Mouse (Mus musculus) ovary, postnatal 14 days (tissue): ENCODE results near the gene Epb41l5.

Experiments
- DNase-seq: peaks from one replicate; pipeline ENCODE4 v3.0.0; 2022; ENCODE audit warnings: low spot score

Epb41l5 gene

DNA sequence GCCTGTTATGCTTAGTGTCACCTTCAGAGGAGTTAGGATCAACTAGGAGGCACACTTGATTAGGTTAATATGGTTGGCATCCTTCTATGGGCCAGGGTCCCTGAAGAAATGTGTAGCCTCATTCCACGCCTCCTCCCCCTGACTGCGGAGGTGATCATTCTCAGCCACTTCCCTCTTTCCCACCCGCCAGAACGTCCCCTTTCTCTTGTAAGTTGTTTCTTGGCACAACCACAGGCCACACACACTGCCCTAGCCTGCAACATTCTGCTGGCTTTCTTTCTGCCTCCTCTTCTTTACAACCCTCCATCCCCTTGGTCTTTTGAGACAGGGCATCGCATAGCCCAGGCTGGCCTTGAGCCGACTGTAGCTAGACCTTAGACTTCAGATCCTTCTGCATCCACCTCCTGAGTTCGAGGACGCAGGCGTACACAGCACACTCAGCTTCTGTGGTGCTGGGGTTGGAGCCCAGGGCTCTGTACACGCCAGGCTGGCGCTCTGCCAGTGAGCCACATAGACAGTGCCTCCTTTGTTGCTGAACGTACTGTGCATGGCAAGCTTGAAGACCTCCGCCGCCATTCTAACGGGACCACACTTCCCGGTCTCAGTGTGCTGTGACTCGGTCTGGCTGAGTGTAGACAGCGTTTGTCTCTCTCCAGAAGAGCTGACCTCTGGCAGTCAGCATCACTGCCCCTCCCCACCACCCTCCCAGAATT lies 115.6 kb downstream of the Epb41l5 start:
- no peak for DNase-seq

DNA sequence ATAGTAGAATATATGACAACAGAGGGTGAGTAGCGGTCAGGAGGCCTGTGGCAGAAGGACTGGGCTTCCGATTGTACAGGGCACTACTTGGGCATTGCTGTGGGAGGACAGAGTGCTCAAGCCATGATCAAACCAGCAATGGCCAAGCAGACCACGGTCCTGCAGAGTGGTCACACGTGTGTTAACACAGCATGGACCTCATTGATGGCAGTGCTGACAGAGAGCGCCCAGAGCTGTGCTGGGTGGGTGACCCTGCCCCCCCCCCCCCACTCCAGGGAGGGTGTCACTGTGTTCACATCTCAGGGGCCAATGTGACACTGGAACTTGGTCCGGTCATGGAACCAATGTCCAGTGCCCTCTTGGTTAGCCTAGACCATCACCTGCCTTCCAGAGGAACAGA lies 116.6 kb downstream of the Epb41l5 start:
- no peak for DNase-seq

DNA sequence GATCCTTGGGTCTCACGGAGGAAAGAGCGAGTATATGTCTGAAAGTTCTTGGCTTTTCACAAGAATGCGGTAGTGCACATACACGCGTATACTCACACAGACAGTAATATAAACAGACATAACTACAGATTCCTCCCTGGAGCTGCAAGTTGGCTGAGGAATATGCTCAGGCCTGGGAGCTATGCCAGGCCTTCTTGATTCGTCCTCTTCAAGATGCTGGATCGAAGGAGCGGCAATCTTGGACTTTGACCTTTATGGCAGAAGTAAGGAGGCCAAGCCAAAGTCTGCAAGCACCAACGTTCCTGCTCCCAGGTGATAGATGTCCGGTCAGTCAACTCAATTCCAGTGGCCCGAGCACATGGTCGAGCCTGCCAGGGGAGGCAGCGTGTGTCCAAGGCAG lies 117.9 kb downstream of the Epb41l5 start:
- DNase-seq = no peak

DNA sequence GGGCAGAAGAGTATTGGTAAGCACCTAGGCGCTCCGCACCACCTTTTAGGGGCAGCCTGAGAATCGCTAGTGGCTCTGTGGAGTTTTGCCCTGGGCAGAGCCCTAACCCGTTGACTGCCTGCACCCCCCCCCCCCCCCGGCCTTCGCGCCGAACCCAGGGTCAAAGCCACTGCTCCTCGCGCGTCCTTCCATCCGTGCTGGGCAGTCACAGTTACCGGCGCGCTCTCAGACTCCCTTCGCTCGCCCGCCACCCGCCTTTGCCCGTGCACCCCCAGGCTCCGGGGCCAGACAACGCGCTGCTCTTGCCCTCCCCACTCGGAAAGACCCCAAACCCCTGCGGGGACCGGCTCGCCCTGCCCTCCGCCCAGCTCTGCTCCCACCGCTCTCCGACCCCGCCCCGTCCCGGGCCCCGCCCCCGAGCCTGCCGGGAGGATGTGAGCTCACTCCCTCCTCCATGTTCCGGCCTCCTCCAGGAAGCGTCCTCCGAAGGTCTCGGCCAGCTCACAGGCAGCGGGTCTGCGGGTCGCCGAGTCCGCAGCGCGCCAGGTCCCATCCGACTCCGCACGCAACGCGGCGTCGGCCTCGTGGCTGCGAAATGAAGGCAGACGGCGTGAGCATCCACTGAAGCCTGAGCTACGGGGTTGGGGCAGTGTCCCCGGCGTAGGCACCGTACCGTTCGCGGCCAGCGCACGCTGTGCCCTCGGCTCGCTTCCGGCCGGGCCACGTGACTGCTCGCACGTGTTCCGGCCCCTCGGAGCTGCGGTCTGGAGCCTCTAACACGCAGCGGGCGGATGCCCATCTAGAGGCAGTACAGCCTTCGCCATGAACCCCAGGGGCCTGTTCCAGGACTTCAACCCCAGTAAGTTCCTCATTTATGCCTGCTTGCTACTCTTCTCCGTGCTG lies 122.9 kb downstream of the Epb41l5 start, which contains the start of gene Tmem185b:
TSS of gene Tmem185b (plus strand) at position 472 of the 903 bp plus-strand sequence.
- DNase-seq = peak; percentile 91

DNA sequence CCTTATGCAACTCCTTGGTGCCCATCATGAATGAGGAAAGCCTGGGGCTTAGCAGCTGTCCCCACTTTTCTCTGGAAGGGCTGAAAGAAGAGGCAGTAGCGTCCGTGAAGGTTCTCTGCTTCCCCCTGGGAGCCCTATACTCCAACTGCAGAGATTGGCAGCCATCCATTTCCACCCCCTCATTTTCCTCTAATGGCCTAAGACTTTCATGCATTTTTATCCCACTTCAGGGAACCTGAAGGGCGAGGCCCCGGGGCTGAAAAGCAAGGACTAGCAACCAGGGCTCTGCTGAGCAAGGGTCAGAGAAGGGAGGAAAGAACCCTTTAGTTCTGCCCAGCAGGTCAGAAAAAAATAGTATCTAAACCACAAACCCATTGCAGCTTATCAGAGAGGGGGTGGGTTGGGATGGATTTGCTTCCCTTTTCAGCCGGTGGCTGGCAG lies 123.8 kb downstream of the Epb41l5 start:
- peak; percentile 33 for DNase-seq

DNA sequence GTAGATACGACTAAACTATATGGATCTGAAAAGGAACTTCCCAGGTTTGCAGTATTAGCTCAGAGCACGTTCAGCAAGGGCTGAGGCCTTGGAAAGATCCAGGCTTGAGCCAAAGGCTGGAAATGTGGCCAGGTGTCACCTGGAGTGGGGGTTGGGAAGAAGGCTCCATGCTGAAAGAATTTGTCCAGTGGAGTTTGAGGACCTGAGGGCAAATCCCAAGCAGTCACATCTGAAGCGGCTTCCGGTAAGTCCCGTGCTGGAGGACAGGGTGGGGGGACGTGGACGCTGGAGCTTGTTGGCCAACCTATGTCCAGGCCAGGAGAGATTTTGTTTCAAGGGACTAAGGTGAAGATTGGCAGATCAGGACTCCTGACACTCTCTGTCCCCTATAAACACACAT lies 125.0 kb downstream of the Epb41l5 start:
- no peak for DNase-seq

DNA sequence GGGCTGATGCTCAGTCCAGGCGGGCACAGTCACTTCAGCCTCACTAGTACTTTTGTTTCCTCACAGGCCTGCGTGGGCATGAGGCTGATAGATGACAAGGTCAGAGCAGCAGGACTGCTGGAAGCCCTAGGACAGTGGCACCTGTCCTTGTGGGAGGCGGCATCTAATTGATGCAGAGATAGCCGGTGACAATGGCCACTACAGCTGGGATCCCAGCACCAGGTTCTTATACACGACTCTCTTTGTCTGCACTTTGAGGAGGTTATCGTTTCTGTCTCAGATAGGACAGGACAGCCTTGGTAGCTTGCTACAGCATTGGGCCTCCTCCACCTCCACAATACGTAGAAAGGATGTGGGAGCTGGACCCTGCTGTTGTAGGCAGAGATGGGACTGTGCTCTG lies 125.4 kb downstream of the Epb41l5 start:
- DNase-seq = no peak

DNA sequence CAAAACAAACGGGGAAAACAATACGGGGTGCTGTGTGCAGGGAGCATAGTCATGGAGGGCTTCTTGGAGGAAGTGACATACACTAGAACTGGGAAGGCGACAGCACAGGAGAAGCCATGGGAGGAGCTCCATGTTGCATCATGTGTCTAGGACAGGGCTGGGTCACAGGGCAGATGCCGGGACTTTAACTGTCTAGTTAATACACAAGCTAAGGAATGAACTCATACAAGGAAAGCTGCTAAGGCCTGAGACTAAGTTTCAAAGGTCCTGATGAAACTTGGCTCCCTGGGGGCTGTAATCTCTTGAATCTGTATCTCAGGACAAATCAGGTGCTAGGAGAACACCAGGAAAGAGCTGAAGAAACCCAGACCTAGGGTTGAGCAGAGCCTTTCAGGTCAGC lies 126.1 kb downstream of the Epb41l5 start:
- DNase-seq = no peak

DNA sequence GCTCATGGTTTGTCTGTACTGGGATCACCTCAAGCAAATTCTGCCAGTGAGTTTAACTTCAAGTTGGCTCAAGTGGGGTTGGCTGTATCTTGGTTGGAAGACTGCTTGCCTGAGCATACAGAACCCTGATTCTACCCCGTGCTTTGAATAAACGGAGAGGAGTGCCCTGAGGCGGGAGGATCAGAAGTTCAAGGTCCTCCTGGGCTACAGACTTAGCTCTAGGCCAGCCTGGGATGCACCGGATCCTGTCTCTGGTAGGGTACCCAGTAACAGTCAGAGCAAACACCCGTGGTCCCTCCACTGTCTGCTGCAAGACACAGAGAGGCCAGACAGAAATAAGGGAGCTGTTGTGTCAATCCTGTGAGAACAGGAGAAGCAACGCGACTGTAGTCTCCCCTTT lies 127.1 kb downstream of the Epb41l5 start:
- no peak for DNase-seq

DNA sequence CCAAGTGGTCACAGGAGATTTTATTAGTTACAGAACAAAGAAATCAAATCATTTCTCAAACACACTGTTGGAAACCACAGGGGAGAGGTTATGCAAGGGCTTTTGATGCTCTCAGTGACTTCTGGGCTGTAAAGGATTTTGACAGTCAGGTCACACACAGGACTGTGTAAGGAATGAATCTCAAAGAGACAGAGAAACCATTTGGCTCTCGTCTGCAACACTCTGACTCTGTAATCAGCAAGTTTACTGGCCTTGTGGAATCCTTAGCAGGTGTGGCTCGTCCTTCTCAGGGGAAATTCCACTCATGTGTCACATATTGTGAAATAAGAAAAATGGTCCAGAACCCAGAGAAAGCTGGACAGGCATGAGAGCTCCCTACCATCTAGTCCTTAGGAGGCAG lies 127.8 kb downstream of the Epb41l5 start:
- no peak for DNase-seq

DNA sequence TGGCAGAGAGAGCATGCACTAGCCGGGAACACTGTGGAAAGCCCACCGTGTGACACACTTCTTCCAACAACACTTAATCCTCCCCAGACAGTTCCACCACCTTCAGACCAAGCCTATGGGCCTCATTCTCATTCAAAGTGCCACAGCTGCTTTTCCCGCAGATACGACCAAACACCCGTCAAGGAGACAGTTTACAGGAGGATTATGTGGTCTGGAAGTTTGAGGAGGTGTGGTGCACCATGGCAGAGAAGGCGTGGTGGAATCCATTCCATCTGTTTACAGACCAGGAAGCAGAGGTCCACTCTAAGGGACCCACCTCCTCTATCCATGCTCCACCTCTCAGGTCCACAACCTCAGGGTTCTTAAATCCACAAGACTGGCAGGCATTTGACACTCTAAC lies 129.5 kb downstream of the Epb41l5 start:
- no peak for DNase-seq

DNA sequence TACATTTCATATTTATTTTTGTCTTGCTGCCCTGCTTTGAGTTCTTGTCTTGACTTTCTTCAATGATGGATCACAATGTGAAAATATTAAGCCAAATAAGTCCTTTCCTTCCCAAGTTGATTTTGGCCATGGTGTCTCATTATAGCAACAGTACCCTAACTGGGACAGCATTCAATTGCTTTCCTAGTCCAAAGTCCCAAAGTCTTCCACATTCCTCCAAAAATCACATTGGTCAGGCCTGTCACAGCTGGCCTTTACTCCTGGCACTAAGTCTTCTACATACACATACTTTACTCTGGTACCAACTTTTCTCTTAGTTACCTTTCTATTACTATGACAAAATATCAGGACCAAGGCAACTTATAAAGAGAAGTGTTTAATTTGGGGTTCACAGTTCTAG lies 130.0 kb downstream of the Epb41l5 start:
- no peak for DNase-seq

DNA sequence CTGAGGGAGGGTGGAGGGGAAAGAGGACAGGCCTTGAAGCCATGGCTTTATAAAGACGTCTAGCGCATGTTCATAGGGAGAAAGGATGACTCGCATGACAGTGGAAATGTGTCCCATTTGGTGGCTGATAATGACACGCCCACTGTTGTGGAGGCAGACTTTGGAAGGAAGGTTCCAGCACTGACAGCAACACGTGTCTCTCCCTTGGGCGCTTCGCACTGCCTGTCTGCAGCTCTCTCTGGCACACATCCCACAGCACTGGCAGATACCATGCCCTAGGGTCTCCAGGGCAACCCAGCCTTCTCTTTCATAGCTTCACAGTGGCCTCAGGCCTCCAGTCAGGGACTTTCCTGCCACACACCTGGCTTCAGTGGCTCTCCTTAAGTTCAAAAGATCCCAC lies 130.7 kb downstream of the Epb41l5 start:
- no peak for DNase-seq

DNA sequence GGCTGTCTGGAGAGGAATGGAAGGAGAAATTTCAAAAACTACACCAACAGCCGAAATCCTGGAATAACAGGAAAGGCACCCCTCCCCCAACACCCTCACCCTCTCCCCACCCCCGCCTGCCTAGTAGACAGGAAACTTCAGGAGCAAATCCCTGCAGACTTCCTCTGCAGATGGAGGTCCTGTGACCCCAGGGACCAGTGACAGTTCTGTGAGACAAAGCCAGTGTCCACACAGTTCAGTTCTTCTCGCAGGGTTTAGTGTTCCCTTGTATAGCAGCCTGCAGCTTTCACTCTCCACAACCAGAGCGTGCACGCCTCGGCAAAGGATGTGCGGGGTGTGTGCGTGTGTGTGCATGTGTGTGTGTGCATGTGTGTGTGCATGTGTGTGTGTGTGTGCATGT lies 137.9 kb downstream of the Epb41l5 start:
- DNase-seq = no peak

DNA sequence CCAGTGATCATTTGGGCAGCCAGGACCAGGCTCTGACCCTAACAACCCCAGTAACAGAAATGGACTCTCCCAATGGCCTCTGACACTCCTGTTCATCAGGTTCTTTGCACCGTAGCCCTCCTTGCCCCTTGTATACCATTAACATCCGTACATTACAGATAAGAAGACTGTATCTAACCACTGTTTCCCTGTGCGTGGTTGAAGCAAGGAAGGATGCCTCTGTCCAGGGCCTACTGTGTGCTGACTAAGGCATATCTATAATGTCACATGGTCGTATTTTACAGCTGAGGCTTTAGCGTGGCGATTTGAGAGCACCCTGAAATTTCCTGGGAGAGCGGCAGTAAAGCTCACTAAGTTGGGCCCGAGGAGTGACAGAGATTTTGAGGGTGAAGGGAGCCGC lies 138.4 kb downstream of the Epb41l5 start:
- no peak for DNase-seq

DNA sequence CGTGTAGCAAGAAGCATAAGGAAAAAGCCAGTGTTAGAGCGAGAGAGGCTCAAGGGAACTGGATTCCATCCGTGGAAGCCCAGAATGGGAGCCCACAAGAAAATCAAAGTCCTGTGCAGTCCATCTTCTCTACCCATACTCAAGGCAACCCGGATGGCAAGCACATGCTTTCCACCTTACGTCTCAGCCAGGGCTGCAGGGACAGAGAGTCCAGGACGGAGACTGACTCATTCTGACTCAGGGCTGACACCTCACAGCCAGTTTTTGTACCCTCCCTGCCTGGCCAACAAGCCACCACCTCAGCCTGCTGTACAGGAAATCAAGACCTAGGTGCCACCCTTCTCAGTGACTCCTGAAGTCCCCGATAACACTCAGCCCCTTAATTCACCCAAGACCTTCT lies 139.3 kb downstream of the Epb41l5 start:
- DNase-seq = no peak

DNA sequence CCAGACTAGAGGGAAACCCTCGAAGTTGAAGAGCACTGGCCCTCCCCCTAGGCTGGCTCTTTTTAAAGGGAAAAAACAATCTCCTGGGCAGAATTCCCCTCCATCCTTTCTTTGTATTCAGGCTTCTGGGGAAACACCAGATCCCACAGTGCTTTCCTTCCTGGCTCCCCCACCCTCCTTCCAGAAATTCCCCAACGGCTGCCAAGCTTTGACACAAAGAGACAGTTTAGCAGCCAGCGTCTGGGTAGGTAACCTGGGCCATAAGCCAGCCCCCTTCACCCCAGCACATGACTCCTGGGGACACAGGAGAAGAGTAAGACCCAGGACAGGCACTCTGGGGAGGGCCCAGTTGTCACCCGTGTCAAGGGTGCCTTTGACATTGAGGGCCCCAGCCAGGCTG lies 140.3 kb downstream of the Epb41l5 start:
- no peak for DNase-seq

DNA sequence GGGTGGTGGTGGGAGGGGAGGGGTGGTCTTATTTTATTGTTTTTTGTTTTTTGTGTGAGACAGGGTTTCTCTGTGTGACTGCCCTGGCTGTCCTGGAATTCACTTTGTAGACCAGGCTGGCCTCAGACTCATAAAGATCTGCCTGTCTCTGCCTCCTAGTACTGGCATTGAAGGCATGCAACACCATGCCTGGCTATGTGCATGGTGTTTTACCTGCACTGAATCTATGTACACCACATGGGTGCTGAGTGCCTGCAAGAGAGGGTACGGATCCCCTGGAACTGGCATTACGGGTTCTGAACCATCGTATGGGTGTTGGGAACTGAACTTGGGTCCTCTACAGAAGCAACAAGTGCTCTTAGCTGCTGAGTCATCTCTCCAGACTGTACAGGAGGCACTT lies 142.8 kb downstream of the Epb41l5 start:
- DNase-seq = no peak

DNA sequence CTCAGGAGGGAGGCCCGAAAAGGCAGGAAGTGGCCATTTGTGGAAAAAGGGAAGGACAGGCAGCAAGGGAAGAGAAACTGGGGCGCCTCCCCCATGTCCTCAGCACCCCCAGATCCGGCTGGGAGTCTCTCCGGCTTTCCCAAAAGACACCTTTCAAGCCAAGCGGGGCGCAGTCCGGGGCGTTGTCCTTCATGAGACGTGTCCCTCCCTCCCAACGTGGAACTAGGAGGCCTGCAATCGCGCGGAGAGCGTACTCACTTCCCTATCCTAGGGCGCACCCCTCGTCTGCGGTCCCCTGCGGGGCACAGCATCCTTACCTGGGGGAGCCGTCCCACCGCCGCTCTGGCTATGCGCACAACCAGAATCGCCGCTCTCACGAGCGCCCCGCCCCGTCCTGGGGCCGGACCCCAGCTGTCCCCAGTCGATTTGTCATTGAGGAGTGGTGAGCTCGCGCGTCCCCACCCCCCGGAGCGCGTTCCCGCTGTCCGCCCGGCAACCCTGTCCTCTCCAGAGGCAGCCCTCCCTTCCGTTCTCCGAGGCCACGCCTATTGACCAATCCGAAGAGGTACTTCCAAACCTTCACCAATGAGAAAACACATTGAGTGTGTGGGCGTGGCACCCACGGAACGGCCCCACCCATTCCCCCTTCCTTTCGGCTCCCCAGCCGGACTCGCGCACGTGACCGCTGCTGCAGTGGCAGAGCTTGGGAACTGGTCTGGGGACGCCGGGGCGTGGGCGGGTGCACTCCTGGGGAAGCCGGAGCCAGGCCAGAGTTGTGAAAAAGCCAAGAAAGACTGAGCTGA lies 144.3 kb downstream of the Epb41l5 start, which contains the start of gene Ralb:
TSS of gene Ralb (minus strand) at position 535 of the 803 bp plus-strand sequence.
- peak; percentile 89 for DNase-seq

DNA sequence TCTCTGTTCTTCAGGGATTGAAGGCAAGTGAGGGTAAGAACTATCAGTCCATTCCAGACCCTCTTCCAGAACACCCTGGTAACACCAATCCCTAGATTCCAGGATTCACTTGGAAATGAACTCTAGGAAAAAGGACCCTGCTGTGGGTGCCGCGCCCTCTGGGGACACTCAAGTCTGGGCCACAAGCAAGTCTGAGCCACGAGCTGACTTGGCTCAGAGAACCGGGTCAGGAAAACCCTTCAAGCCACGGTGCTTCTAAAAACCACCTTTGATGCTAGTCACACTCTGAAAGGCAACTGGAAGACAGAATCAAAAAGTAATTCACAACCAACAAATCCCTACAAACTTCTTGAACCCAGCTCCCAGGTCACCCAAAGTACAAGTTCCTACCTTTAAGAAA lies 145.0 kb downstream of the Epb41l5 start:
- DNase-seq = no peak

DNA sequence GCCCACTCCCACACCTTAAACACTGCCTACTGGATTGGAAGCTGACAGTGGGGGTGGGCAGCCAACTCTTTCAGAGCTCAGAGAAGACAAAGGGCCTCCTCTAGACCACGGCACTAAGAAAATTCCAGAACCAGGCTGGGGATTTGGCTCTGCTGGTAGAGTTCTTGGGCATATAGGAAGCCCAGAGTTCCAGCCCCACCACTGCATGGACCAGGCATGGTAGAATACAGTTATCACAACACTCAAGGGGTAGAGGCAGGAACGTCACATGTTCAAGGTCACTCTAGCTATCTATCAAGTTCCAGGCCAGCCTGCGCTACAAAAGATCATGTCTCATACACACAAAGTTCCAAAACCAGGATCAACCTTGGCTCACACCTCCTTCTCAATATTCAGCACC lies 145.6 kb downstream of the Epb41l5 start:
- no peak for DNase-seq

DNA sequence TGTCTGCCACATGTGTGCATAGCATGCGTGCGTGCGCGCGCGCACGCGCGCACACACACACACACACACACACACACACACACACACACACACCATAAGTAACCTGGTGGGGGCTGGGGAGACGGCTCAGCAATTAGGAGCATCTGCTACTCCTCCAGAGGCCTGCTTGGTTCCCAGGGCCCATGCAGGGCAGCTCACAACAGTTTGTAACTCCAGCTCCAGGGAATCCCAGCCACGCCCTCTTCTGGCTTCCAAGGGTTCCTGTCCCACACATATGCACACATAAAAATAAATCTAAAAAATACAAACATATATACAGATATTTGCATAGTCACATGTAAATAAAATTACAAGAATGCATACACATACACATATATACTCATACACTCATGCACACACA lies 146.1 kb downstream of the Epb41l5 start:
- no peak for DNase-seq
